Mouse (Mus musculus) liver, postnatal 0 days (tissue): ENCODE measurements at regions not wholly inside any gene's neighbourhood (a gene's known extent, or its start where the extent isn't known, plus 50 kb on each side); places are given as distances from the start of the nearest gene placed in this dataset.

Source experiments
- ATAC-seq: fragments of 200-750 bp; cut with Nextera tagmentation; 2 replicates; pipeline ENCODE4 v1.8.0; 2017; ENCODE audit warnings: mild to moderate bottlenecking, moderate library complexity
- DNase-seq: peaks from one replicate; pipeline ENCODE4 v3.0.0-alpha.2; 2016
- H3K27ac ChIP-seq: fragments of 300-500 bp; sonication (generic); 2 replicates; pipeline ENCODE4 v1.5.1; 2014; ENCODE audit warnings: antibody characterized with exemption, moderate library complexity, mild to moderate bottlenecking, low read depth
- H3K27me3 ChIP-seq: fragments of 300-500 bp; sonication (generic); 2 replicates; pipeline ENCODE4 v1.6.1; 2014; ENCODE audit warnings: low read length, control low read depth, mixed read lengths; ENCODE audit not compliant: insufficient read depth
- H3K36me3 ChIP-seq: fragments of 300-500 bp; sonication (generic); replicated peaks from 2 replicates; pipeline ENCODE4 v1.6.1; 2014; ENCODE audit warnings: mild to moderate bottlenecking, control low read depth, low read length, moderate library complexity, mixed read lengths; ENCODE audit not compliant: insufficient read depth
- H3K4me1 ChIP-seq: fragments of 300-500 bp; sonication (generic); 2 replicates; pipeline ENCODE4 v1.6.1; 2014; ENCODE audit warnings: antibody characterized with exemption, mild to moderate bottlenecking, control low read depth; ENCODE audit not compliant: insufficient read depth
- H3K4me2 ChIP-seq: fragments of 300-500 bp; sonication (generic); 2 replicates; pipeline ENCODE4 v1.6.1; 2014; ENCODE audit warnings: low read depth, mild to moderate bottlenecking, low read length, moderate library complexity, mixed read lengths
- H3K4me3 ChIP-seq: fragments of 300-500 bp; sonication (generic); 2 replicates; pipeline ENCODE4 v1.5.1; 2014; ENCODE audit warnings: low read depth, low read length
- H3K9ac ChIP-seq: fragments of 300-500 bp; sonication (generic); replicated peaks from 2 replicates; pipeline ENCODE4 v1.6.1; 2014; ENCODE audit warnings: mild to moderate bottlenecking, moderate library complexity
- H3K9me3 ChIP-seq: fragments of 300-500 bp; sonication (generic); 2 replicates; pipeline ENCODE4 v1.6.1; 2016; ENCODE audit warnings: mild to moderate bottlenecking, control low read depth, low read length, mixed read lengths
- CTCF ChIP-seq: sonication (generic); IDR thresholded peaks from 2 replicates; pipeline ENCODE4 v1.5.1; 2016; ENCODE audit warnings: antibody characterized with exemption, low read depth
- EP300 ChIP-seq: IDR thresholded peaks from 2 replicates; pipeline ENCODE4 v1.6.1; 2016; ENCODE audit warnings: antibody characterized with exemption, low read depth, mild to moderate bottlenecking
- WGBS: fragments of 180-500 bp; shearing (Covaris S2); extraction: QIAGEN DNeasy Blood & Tissue Kit; methylation state at CpG from one replicate; pipeline ENCODE4 v1.1.7; 2014; ENCODE audit not compliant: insufficient replicate concordance; 5-methylcytosine and 5-hydroxymethylcytosine counted together

GRCm38 (mm10) chr6:31066861-31067260, 108.0 kb upstream of the Klf14 start:
- ATAC-seq = no peak
- peaks cover 7% of the 10 kb centered on the region; the same call in 1 of the 2 replicates for H3K4me1 ChIP-seq
- no peak overlapping the region for H3K9ac ChIP-seq
- TF ChIP-seq CTCF = no peak
- TF ChIP-seq EP300 = no peak
- H3K9me3 ChIP-seq = no peaks in the 10 kb centered on the region
- H3K4me2 ChIP-seq = no peak overlapping the region
- no peak overlapping the region for H3K27ac ChIP-seq
- peaks cover 5% of the 10 kb centered on the region; the same call in 1 of the 2 replicates for H3K36me3 ChIP-seq
- WGBS = 84% methylated on average over 5 of the region's 5 CpGs
- no peak overlapping the region for H3K4me3 ChIP-seq
- H3K27me3 ChIP-seq = no peaks in the 10 kb centered on the region
- DNase-seq = no peak

GRCm38 (mm10) chr6:31067453-31067852, 108.6 kb upstream of the Klf14 start:
- no peak overlapping the region for H3K4me3 ChIP-seq
- no peak overlapping the region for H3K27ac ChIP-seq
- H3K9ac ChIP-seq = no peak overlapping the region
- WGBS = 64% methylated on average over 7 of the region's 7 CpGs
- no peak overlapping the region for H3K4me2 ChIP-seq
- peaks cover 7% of the 10 kb centered on the region; the same call in 1 of the 2 replicates for H3K4me1 ChIP-seq
- ATAC-seq (0 out of 2 replicates have a peak, but pooled peaks have one; percentile 49), DNase-seq (no peak)
- no peaks in the 10 kb centered on the region for H3K27me3 ChIP-seq
- TF ChIP-seq CTCF = no peak
- TF ChIP-seq EP300 = no peak
- H3K9me3 ChIP-seq = no peaks in the 10 kb centered on the region
- peaks cover 5% of the 10 kb centered on the region; the same call in 1 of the 2 replicates for H3K36me3 ChIP-seq

- Histone ChIP-seq H3K4me2 (no peak overlapping the region), H3K27me3 (no peaks in the 10 kb centered on the region), H3K9ac (no peak overlapping the region), H3K27ac (no peak overlapping the region), H3K36me3 (peaks cover 5% of the 10 kb centered on the region; the same call in 1 of the 2 replicates), H3K9me3 (no peaks in the 10 kb centered on the region), H3K4me1 (peaks cover 7% of the 10 kb centered on the region; the same call in 1 of the 2 replicates), H3K4me3 (no peak overlapping the region)
- no peak for ATAC-seq
- DNase-seq = no peak
- 80% methylated on average over 13 of the region's 13 CpGs for WGBS
- TF ChIP-seq CTCF = no peak
- no peak for TF ChIP-seq EP300
Observed at GRCm38 (mm10) chr6:31069243-31069642, 110.4 kb upstream of the Klf14 start.

- no peak overlapping the region for H3K4me3 ChIP-seq
- DNase-seq (no peak), ATAC-seq (no peak)
- 86% methylated on average over 6 of the region's 6 CpGs for WGBS
- no peaks in the 10 kb centered on the region for H3K9me3 ChIP-seq
- H3K4me1 ChIP-seq = peaks cover 7% of the 10 kb centered on the region; the same call in 1 of the 2 replicates
- H3K36me3 ChIP-seq = peaks cover 8% of the 10 kb centered on the region; the same call in 1 of the 2 replicates
- no peaks in the 10 kb centered on the region for H3K27me3 ChIP-seq
- H3K27ac ChIP-seq = no peak overlapping the region
- no peak overlapping the region for H3K9ac ChIP-seq
- H3K4me2 ChIP-seq = no peak overlapping the region
- TF ChIP-seq CTCF (no peak), EP300 (no peak)
Observed at GRCm38 (mm10) chr6:31070537-31070936, 111.7 kb upstream of the Klf14 start.

- Histone ChIP-seq H3K36me3 (peaks cover 6% of the 10 kb centered on the region; the same call in 1 of the 2 replicates), H3K27me3 (no peaks in the 10 kb centered on the region), H3K9ac (no peak overlapping the region), H3K4me3 (no peak overlapping the region), H3K4me2 (no peak overlapping the region), H3K4me1 (peaks cover 7% of the 10 kb centered on the region; the same call in 1 of the 2 replicates), H3K27ac (no peak overlapping the region), H3K9me3 (no peaks in the 10 kb centered on the region)
- TF ChIP-seq CTCF (no peak), EP300 (no peak)
- ATAC-seq = no peak
- WGBS = 88% methylated on average over 9 of the region's 9 CpGs
- no peak for DNase-seq
Observed at GRCm38 (mm10) chr6:31070966-31071365, 112.1 kb upstream of the Klf14 start.

- H3K4me2 ChIP-seq = no peak overlapping the region
- no peaks in the 10 kb centered on the region for H3K9me3 ChIP-seq
- ATAC-seq (no peak), DNase-seq (no peak)
- H3K4me3 ChIP-seq = no peak overlapping the region
- WGBS = 67% methylated on average over 7 of the region's 7 CpGs
- peaks cover 5% of the 10 kb centered on the region; the same call in 1 of the 2 replicates for H3K36me3 ChIP-seq
- H3K27me3 ChIP-seq = no peaks in the 10 kb centered on the region
- no peak for TF ChIP-seq EP300
- no peak for TF ChIP-seq CTCF
- no peak overlapping the region for H3K9ac ChIP-seq
- H3K4me1 ChIP-seq = peaks cover 6% of the 10 kb centered on the region; the same call in 1 of the 2 replicates
- no peak overlapping the region for H3K27ac ChIP-seq
Observed at GRCm38 (mm10) chr6:31072072-31072471, 113.2 kb upstream of the Klf14 start.
